Mouse (Mus musculus): Measurements from ENCODE around the gene Cwc22. TPM values are rescaled to one million over a fixed set of nuclear protein-coding genes. Genes with fewer than 3 reads are reported as not detected.

Cwc22 gene
- polyA plus RNA-seq, 1 experiment from 2014 or later = 36.1 TPM

- peaks cover 57% of the 10 kb centered on the region for H3K36me3 ChIP-seq
Observed at GRCm38 (mm10) chr2:77920621-77921020, 25.6 kb downstream of the Cwc22 start.

GRCm38 (mm10) chr2:77918474-77918873, 27.7 kb downstream of the Cwc22 start:
- no peak for ATAC-seq (ENCODE audit: low FRiP score, low read depth)
- Histone ChIP-seq H3K4me2 (replicated peaks) (no peak overlapping the region), H3K27me3 (no peaks in the 10 kb centered on the region), H3K9me3 (no peaks in the 10 kb centered on the region), H3K4me3 (no peak overlapping the region), H3K4me1 (no peaks in the 10 kb centered on the region), H3K9ac (no peak overlapping the region), H3K36me3 (peaks cover 60% of the 10 kb centered on the region), H3K27ac (no peak overlapping the region)
- 57% methylated on average over 3 of the region's 3 CpGs for WGBS

More at GRCm38 (mm10) chr2:77920621-77921020, 25.6 kb downstream of the Cwc22 start:
- Histone ChIP-seq H3K9me3 (no peaks in the 10 kb centered on the region), H3K4me2 (replicated peaks) (no peak overlapping the region), H3K9ac (no peak overlapping the region), H3K4me1 (no peaks in the 10 kb centered on the region), H3K4me3 (no peak overlapping the region), H3K27ac (no peak overlapping the region), H3K27me3 (no peaks in the 10 kb centered on the region)
- ATAC-seq (ENCODE audit: low FRiP score, low read depth) = no peak
- WGBS = 88% methylated on average over 2 of the region's 2 CpGs

- Histone ChIP-seq H3K27me3 (no peaks in the 10 kb centered on the region), H3K27ac (no peak overlapping the region), H3K9me3 (no peaks in the 10 kb centered on the region), H3K4me2 (replicated peaks) (no peak overlapping the region), H3K36me3 (peaks cover 59% of the 10 kb centered on the region), H3K4me1 (no peaks in the 10 kb centered on the region), H3K4me3 (no peak overlapping the region), H3K9ac (no peak overlapping the region)
- WGBS = 41% methylated on average over 2 of the region's 2 CpGs
- no peak for ATAC-seq (ENCODE audit: low FRiP score, low read depth)
Observed at GRCm38 (mm10) chr2:77918006-77918405, 28.2 kb downstream of the Cwc22 start.

- no peak overlapping the region for H3K9ac ChIP-seq
- H3K27me3 ChIP-seq = no peaks in the 10 kb centered on the region
- no peaks in the 10 kb centered on the region for H3K9me3 ChIP-seq
- WGBS = 91% methylated on average over 3 of the region's 3 CpGs
- H3K36me3 ChIP-seq = peaks cover 63% of the 10 kb centered on the region
- H3K4me1 ChIP-seq = no peaks in the 10 kb centered on the region
- ATAC-seq (ENCODE audit: low FRiP score, low read depth) = no peak
- H3K27ac ChIP-seq = no peak overlapping the region
- H3K4me3 ChIP-seq = no peak overlapping the region
- no peak overlapping the region for H3K4me2 ChIP-seq (replicated peaks)
Observed at GRCm38 (mm10) chr2:77917360-77917734, 28.8 kb downstream of the Cwc22 start.

GRCm38 (mm10) chr2:77916586-77917359, 29.4 kb downstream of the Cwc22 start:
- Histone ChIP-seq H3K9ac (no peak overlapping the region), H3K36me3 (peaks cover 63% of the 10 kb centered on the region), H3K9me3 (no peaks in the 10 kb centered on the region), H3K4me3 (no peak overlapping the region), H3K4me1 (no peaks in the 10 kb centered on the region), H3K27ac (no peak overlapping the region), H3K4me2 (replicated peaks) (no peak overlapping the region), H3K27me3 (no peaks in the 10 kb centered on the region)
- WGBS = 80% methylated on average over 8 of the region's 8 CpGs
- ATAC-seq (ENCODE audit: low FRiP score, low read depth) = no peak

GRCm38 (mm10) chr2:77915187-77915586, 31.0 kb downstream of the Cwc22 start:
- 90% methylated on average over 8 of the region's 8 CpGs for WGBS
- no peak overlapping the region for H3K27ac ChIP-seq
- H3K27me3 ChIP-seq = no peaks in the 10 kb centered on the region
- H3K9me3 ChIP-seq = no peaks in the 10 kb centered on the region
- no peak for ATAC-seq (ENCODE audit: low FRiP score, low read depth)
- no peak overlapping the region for H3K9ac ChIP-seq
- H3K36me3 ChIP-seq = peaks cover 62% of the 10 kb centered on the region
- H3K4me3 ChIP-seq = no peak overlapping the region
- H3K4me2 ChIP-seq (replicated peaks) = no peak overlapping the region
- H3K4me1 ChIP-seq = no peaks in the 10 kb centered on the region

- no peak overlapping the region for H3K27ac ChIP-seq
- no peaks in the 10 kb centered on the region for H3K9me3 ChIP-seq
- WGBS = 74% methylated on average over 2 of the region's 2 CpGs
- H3K4me3 ChIP-seq = no peak overlapping the region
- no peak for ATAC-seq (ENCODE audit: low FRiP score, low read depth)
- H3K27me3 ChIP-seq = no peaks in the 10 kb centered on the region
- H3K4me2 ChIP-seq (replicated peaks) = no peak overlapping the region
- H3K4me1 ChIP-seq = no peaks in the 10 kb centered on the region
- H3K9ac ChIP-seq = no peak overlapping the region
- H3K36me3 ChIP-seq = peaks cover 58% of the 10 kb centered on the region
Observed at GRCm38 (mm10) chr2:77913628-77914027, 32.5 kb downstream of the Cwc22 start.

GRCm38 (mm10) chr2:77912197-77912596, 34.0 kb downstream of the Cwc22 start:
- Histone ChIP-seq H3K27ac (no peak overlapping the region), H3K4me1 (no peaks in the 10 kb centered on the region), H3K9ac (no peak overlapping the region), H3K27me3 (no peaks in the 10 kb centered on the region), H3K4me3 (no peak overlapping the region), H3K36me3 (peaks cover 52% of the 10 kb centered on the region), H3K4me2 (replicated peaks) (no peak overlapping the region), H3K9me3 (no peaks in the 10 kb centered on the region)
- ATAC-seq (ENCODE audit: low FRiP score, low read depth) = no peak
- WGBS = 75% methylated on average over 4 of the region's 4 CpGs

- Histone ChIP-seq H3K4me1 (no peaks in the 10 kb centered on the region), H3K9me3 (no peaks in the 10 kb centered on the region), H3K27ac (no peak overlapping the region), H3K27me3 (no peaks in the 10 kb centered on the region), H3K4me2 (replicated peaks) (no peak overlapping the region), H3K36me3 (peaks cover 49% of the 10 kb centered on the region), H3K9ac (no peak overlapping the region), H3K4me3 (no peak overlapping the region)
- 85% methylated on average over 2 of the region's 2 CpGs for WGBS
- ATAC-seq (ENCODE audit: low FRiP score, low read depth) = no peak
Observed at GRCm38 (mm10) chr2:77911452-77911851, 34.7 kb downstream of the Cwc22 start.

GRCm38 (mm10) chr2:77910216-77910615, 36.0 kb downstream of the Cwc22 start:
- no peak overlapping the region for H3K27ac ChIP-seq
- H3K4me1 ChIP-seq = no peaks in the 10 kb centered on the region
- H3K9ac ChIP-seq = no peak overlapping the region
- no peak overlapping the region for H3K4me2 ChIP-seq (replicated peaks)
- no peak for ATAC-seq (ENCODE audit: low FRiP score, low read depth)
- peaks cover 54% of the 10 kb centered on the region for H3K36me3 ChIP-seq
- WGBS = 56% methylated on average over 3 of the region's 3 CpGs
- no peaks in the 10 kb centered on the region for H3K9me3 ChIP-seq
- no peaks in the 10 kb centered on the region for H3K27me3 ChIP-seq
- no peak overlapping the region for H3K4me3 ChIP-seq

- WGBS = 95% methylated on average over 3 of the region's 3 CpGs
Observed at GRCm38 (mm10) chr2:77907164-77907563, 39.0 kb downstream of the Cwc22 start.

GRCm38 (mm10) chr2:77905023-77905422, 41.2 kb downstream of the Cwc22 start:
- peaks cover 53% of the 10 kb centered on the region for H3K36me3 ChIP-seq

More at GRCm38 (mm10) chr2:77907164-77907563, 39.0 kb downstream of the Cwc22 start:
- Histone ChIP-seq H3K9me3 (no peaks in the 10 kb centered on the region), H3K4me3 (no peak overlapping the region), H3K27me3 (no peaks in the 10 kb centered on the region), H3K9ac (no peak overlapping the region), H3K27ac (no peak overlapping the region), H3K4me1 (no peaks in the 10 kb centered on the region), H3K36me3 (peaks cover 56% of the 10 kb centered on the region), H3K4me2 (replicated peaks) (no peak overlapping the region)
- ATAC-seq (ENCODE audit: low FRiP score, low read depth) = no peak

GRCm38 (mm10) chr2:77904495-77904894, 41.7 kb downstream of the Cwc22 start:
- Histone ChIP-seq H3K36me3 (peaks cover 58% of the 10 kb centered on the region), H3K27me3 (no peaks in the 10 kb centered on the region), H3K9ac (no peak overlapping the region), H3K4me3 (no peak overlapping the region), H3K9me3 (no peaks in the 10 kb centered on the region), H3K4me1 (no peaks in the 10 kb centered on the region), H3K4me2 (replicated peaks) (no peak overlapping the region), H3K27ac (no peak overlapping the region)
- 90% methylated on average over 10 of the region's 10 CpGs for WGBS
- ATAC-seq (ENCODE audit: low FRiP score, low read depth) = no peak

More at GRCm38 (mm10) chr2:77905023-77905422, 41.2 kb downstream of the Cwc22 start:
- H3K27me3 ChIP-seq = no peaks in the 10 kb centered on the region
- no peak overlapping the region for H3K4me3 ChIP-seq
- no peak overlapping the region for H3K4me2 ChIP-seq (replicated peaks)
- H3K9ac ChIP-seq = no peak overlapping the region
- ATAC-seq (ENCODE audit: low FRiP score, low read depth) = no peak
- no peaks in the 10 kb centered on the region for H3K9me3 ChIP-seq
- 87% methylated on average over 7 of the region's 7 CpGs for WGBS
- H3K27ac ChIP-seq = no peak overlapping the region
- H3K4me1 ChIP-seq = no peaks in the 10 kb centered on the region
